ENCODE assay signal across 14 mouse cellular contexts in genomic region chr13:20127553-20127952, GRCm38 (mm10). TPM values are rescaled to one million over a fixed set of nuclear protein-coding genes. Genes with fewer than 3 reads are reported as not detected.
DNase-seq lines count a peak whose midpoint lies in the region; ATAC-seq and TF ChIP-seq lines count a peak whose summit lies in the region.
"Had no signal": no experiment of that assay in that cellular context is flagged by ENCODE, and none has a peak within 500 bp of the region (broad histone marks: within the 10 kb centered on the region; RNA-seq: fewer than 3 reads in every experiment).

No protein-coding gene starts in this region.

- no peak for TF ChIP-seq CTCF in liver, adult 2 months (IDR thresholded peaks at IDR 0.05; ENCODE audit: low read depth, low read length)
- no peak for TF ChIP-seq CTCF in MEL (IDR thresholded peaks at IDR 0.05 in 2 of 3, conservative IDR thresholded peaks at IDR 0.05 in 1 of 3; ENCODE audit: control insufficient read depth in 1 of 3, insufficient read depth in 1 of 3, low read depth in 2 of 3, low read length in 3 of 3, poor library complexity in 1 of 3, severe bottlenecking in 1 of 3)
- no peak for TF ChIP-seq CTCF in liver, postnatal 0 days (IDR thresholded peaks at IDR 0.05; ENCODE audit: low read depth)
- no peak for TF ChIP-seq CTCF in stomach, postnatal 0 days (IDR thresholded peaks at IDR 0.05; ENCODE audit: low read depth)

- H3K27me3 ChIP-seq in heart, embryonic 11.5 days (ENCODE audit: control insufficient read depth, insufficient read depth, low read length), result no peaks in the 10 kb centered on the region
- H3K27me3 ChIP-seq in liver, adult 2 months (ENCODE audit: control insufficient read depth, insufficient read depth, low read length), result no peaks in the 10 kb centered on the region
- H3K27me3 ChIP-seq in liver, embryonic 12.5 days (replicated peaks), result no peaks in the 10 kb centered on the region
- no peaks in the 10 kb centered on the region for H3K27me3 ChIP-seq in MEL (ENCODE audit: control insufficient read depth in 1 of 2, insufficient read depth in 2 of 2, low read length in 2 of 2)
- H3K27me3 ChIP-seq in liver, postnatal 0 days (ENCODE audit: insufficient read depth, low read length), result no peaks in the 10 kb centered on the region
- no peaks in the 10 kb centered on the region for H3K27me3 ChIP-seq in stomach, postnatal 0 days (ENCODE audit: control insufficient read depth, insufficient read depth, low read length)
- H3K27me3 ChIP-seq: limb, embryonic 13.5 days; midbrain, embryonic 12.5 days; Patski had no signal

- DNase-seq in heart, adult 9 months (ENCODE audit: low spot score in 2 of 2), result peak; percentile 43 to 67
- DNase-seq in liver, adult 2 months (ENCODE audit: extremely low read depth, low read depth, low spot score), result peak; percentile 30
- peak; percentile 67 for DNase-seq in MEL (ENCODE audit: low read depth, low spot score)
- no peak for DNase-seq in liver, postnatal 0 days
- DNase-seq in stomach, postnatal 0 days (ENCODE audit: low spot score), result no peak
- DNase-seq in layer of hippocampus, postnatal 25 days (ENCODE audit: extremely low spot score in 1 of 2, low spot score in 1 of 2), result no peak
- DNase-seq: adrenal gland, adult 2 months; layer of hippocampus, postnatal 36 days had no signal

- no peak for TF ChIP-seq EP300 in MEL (IDR thresholded peaks at IDR 0.05; ENCODE audit: low read depth in 1 of 2, low read length in 2 of 2)
- no peak for TF ChIP-seq EP300 in liver, postnatal 0 days (IDR thresholded peaks at IDR 0.05; ENCODE audit: low read depth)
- TF ChIP-seq EP300 in stomach, postnatal 0 days (optimal IDR thresholded peaks at IDR 0.05), result no peak

- ATAC-seq in heart, embryonic 11.5 days (replicated peaks; ENCODE audit: insufficient number of reproducible peaks, low FRiP score, low TSS enrichment), result no peak
- no peak for ATAC-seq in liver, embryonic 12.5 days
- no peak for ATAC-seq in liver, postnatal 0 days
- no peak for ATAC-seq in stomach, postnatal 0 days (ENCODE audit: low FRiP score, low TSS enrichment)
- ATAC-seq: inflammation-experienced regulatory T-cells, adult 6 months; Patski had no signal

- H3K9me3 ChIP-seq in heart, embryonic 11.5 days (replicated peaks; ENCODE audit: control insufficient read depth, low read length), result no peaks in the 10 kb centered on the region
- no peaks in the 10 kb centered on the region for H3K9me3 ChIP-seq in liver, embryonic 12.5 days (replicated peaks)
- H3K9me3 ChIP-seq in MEL (replicated peaks; ENCODE audit: insufficient read depth, low read length), result no peaks in the 10 kb centered on the region
- no peaks in the 10 kb centered on the region for H3K9me3 ChIP-seq in liver, postnatal 0 days (ENCODE audit: low read length)
- no peaks in the 10 kb centered on the region for H3K9me3 ChIP-seq in stomach, postnatal 0 days (ENCODE audit: control insufficient read depth, low read length)
- H3K9me3 ChIP-seq: limb, embryonic 13.5 days; midbrain, embryonic 12.5 days had no signal

- H3K4me1 ChIP-seq in heart, embryonic 11.5 days (ENCODE audit: control insufficient read depth, insufficient read depth, low read length), result 0 out of 2 replicates have a peak, but pooled peaks cover under 1% of the 10 kb centered on the region
- peaks cover 9% of the 10 kb centered on the region for H3K4me1 ChIP-seq in liver, adult 2 months (ENCODE audit: control insufficient read depth, insufficient read depth, low read length)
- H3K4me1 ChIP-seq in liver, embryonic 12.5 days, result peaks cover 49% of the 10 kb centered on the region
- no peaks in the 10 kb centered on the region; a peak in 1 of 4 replicates for H3K4me1 ChIP-seq in MEL (ENCODE audit: control insufficient read depth in 1 of 2, insufficient read depth in 2 of 2, low read length in 2 of 2)
- peaks cover 39% of the 10 kb centered on the region for H3K4me1 ChIP-seq in liver, postnatal 0 days (ENCODE audit: insufficient read depth)
- H3K4me1 ChIP-seq in stomach, postnatal 0 days (replicated peaks; ENCODE audit: control insufficient read depth, insufficient read depth), result no peaks in the 10 kb centered on the region
- H3K4me1 ChIP-seq: midbrain, embryonic 12.5 days had no signal

- TF ChIP-seq POLR2A in liver, adult 2 months (IDR thresholded peaks at IDR 0.05; ENCODE audit: extremely low read depth, insufficient read depth, low read length), result no peak
- TF ChIP-seq POLR2A in MEL (IDR thresholded peaks at IDR 0.05; ENCODE audit: control insufficient read depth in 1 of 2, insufficient read depth in 1 of 2, low read depth in 1 of 2, low read length in 2 of 2, poor library complexity in 1 of 2), result no peak

- no peak overlapping the region for H3K27ac ChIP-seq in heart, embryonic 11.5 days (ENCODE audit: low read depth, low read length)
- no peak overlapping the region for H3K27ac ChIP-seq in liver, adult 2 months (replicated peaks; ENCODE audit: insufficient read depth, low read depth, low read length)
- H3K27ac ChIP-seq in liver, embryonic 12.5 days, result no peak overlapping the region
- no peak overlapping the region for H3K27ac ChIP-seq in MEL (ENCODE audit: control insufficient read depth, low read depth, low read length)
- peak overlapping the region; percentile 30 for H3K27ac ChIP-seq in liver, postnatal 0 days (ENCODE audit: low read depth)
- H3K27ac ChIP-seq in stomach, postnatal 0 days (replicated peaks), result no peak overlapping the region
- H3K27ac ChIP-seq: limb, embryonic 13.5 days; midbrain, embryonic 12.5 days had no signal

- H3K36me3 ChIP-seq in heart, embryonic 11.5 days (ENCODE audit: control insufficient read depth, insufficient read depth, low read length), result no peaks in the 10 kb centered on the region
- no peaks in the 10 kb centered on the region for H3K36me3 ChIP-seq in liver, adult 2 months (ENCODE audit: control insufficient read depth, insufficient read depth, low read length)
- H3K36me3 ChIP-seq in liver, embryonic 12.5 days, result no peaks in the 10 kb centered on the region
- H3K36me3 ChIP-seq in MEL (ENCODE audit: control insufficient read depth in 1 of 2, insufficient read depth in 2 of 2, low read length in 2 of 2), result peaks cover 0 to 2% of the 10 kb centered on the region in 2 experiments; a peak in 2 of 4 replicates
- no peaks in the 10 kb centered on the region for H3K36me3 ChIP-seq in liver, postnatal 0 days (replicated peaks; ENCODE audit: insufficient read depth, low read length)
- H3K36me3 ChIP-seq in stomach, postnatal 0 days (ENCODE audit: control insufficient read depth, insufficient read depth, low read length), result no peaks in the 10 kb centered on the region
- H3K36me3 ChIP-seq: limb, embryonic 13.5 days; midbrain, embryonic 12.5 days had no signal

- H3K9ac ChIP-seq in heart, embryonic 11.5 days (ENCODE audit: low read depth, low read length), result no peak overlapping the region
- no peak overlapping the region for H3K9ac ChIP-seq in liver, adult 2 months (ENCODE audit: low read depth, low read length)
- H3K9ac ChIP-seq in liver, embryonic 12.5 days, result no peak overlapping the region
- no peak overlapping the region for H3K9ac ChIP-seq in MEL (ENCODE audit: control insufficient read depth, low read depth, low read length, poor library complexity, severe bottlenecking)
- H3K9ac ChIP-seq in liver, postnatal 0 days (replicated peaks), result no peak overlapping the region
- H3K9ac ChIP-seq in stomach, postnatal 0 days (ENCODE audit: low read length), result no peak overlapping the region
- H3K9ac ChIP-seq: limb, embryonic 13.5 days; midbrain, embryonic 12.5 days had no signal

- H3K4me3 ChIP-seq in heart, embryonic 11.5 days (ENCODE audit: low read depth, low read length), result no peak overlapping the region
- no peak overlapping the region for H3K4me3 ChIP-seq in liver, adult 2 months (ENCODE audit: insufficient read depth, low read depth, low read length)
- H3K4me3 ChIP-seq in liver, embryonic 12.5 days, result no peak overlapping the region
- no peak overlapping the region for H3K4me3 ChIP-seq in MEL (ENCODE audit: control insufficient read depth in 1 of 2, insufficient read depth in 1 of 2, low read depth in 2 of 2, low read length in 2 of 2)
- no peak overlapping the region for H3K4me3 ChIP-seq in liver, postnatal 0 days (ENCODE audit: low read depth, low read length)
- no peak overlapping the region for H3K4me3 ChIP-seq in stomach, postnatal 0 days (ENCODE audit: low read depth, low read length)
- H3K4me3 ChIP-seq: limb, embryonic 13.5 days; midbrain, embryonic 12.5 days had no signal

- H3K4me2 ChIP-seq in heart, embryonic 11.5 days, result no peak overlapping the region
- H3K4me2 ChIP-seq in liver, embryonic 12.5 days, result no peak overlapping the region
- peak overlapping the region; percentile 18; the same call in 1 of the 2 replicates for H3K4me2 ChIP-seq in liver, postnatal 0 days (ENCODE audit: low read depth, low read length)
- H3K4me2 ChIP-seq in stomach, postnatal 0 days (replicated peaks; ENCODE audit: low read depth), result no peak overlapping the region
- H3K4me2 ChIP-seq: limb, embryonic 13.5 days; midbrain, embryonic 12.5 days had no signal

- no peak for TF ChIP-seq RAD21 in MEL (IDR thresholded peaks at IDR 0.05; ENCODE audit: low read depth, low read length)

- H3K79me2 ChIP-seq in liver, adult 2 months (ENCODE audit: control insufficient read depth, insufficient read depth, low read length), result no peaks in the 10 kb centered on the region
- no peaks in the 10 kb centered on the region for H3K79me2 ChIP-seq in MEL (ENCODE audit: control insufficient read depth, insufficient read depth, low read length, poor library complexity)

- WGBS in heart, embryonic 11.5 days (ENCODE audit: insufficient replicate concordance), result 76% methylated on average over 4 of the region's 4 CpGs
- 77% methylated on average over 4 of the region's 4 CpGs for WGBS in liver, adult 2 months
- WGBS in liver, embryonic 12.5 days (ENCODE audit: insufficient replicate concordance), result 24% methylated on average over 4 of the region's 4 CpGs
- 42% methylated on average over 4 of the region's 4 CpGs for WGBS in liver, postnatal 0 days (ENCODE audit: insufficient replicate concordance)
- 64% methylated on average over 4 of the region's 4 CpGs for WGBS in stomach, postnatal 0 days

TF ChIP-seq in MEL, 35 proteins besides CTCF, POLR2A, EP300 and RAD21 (continues in another document):
- no peak for TF ChIP-seq ZMIZ1 (IDR thresholded peaks at IDR 0.05; ENCODE audit: low read depth, low read length)
- TF ChIP-seq SMC3 (IDR thresholded peaks at IDR 0.05; ENCODE audit: low read depth, low read length), result no peak

RNA-seq across cellular contexts. Expression of gene Elmo1, which starts 37.2 kb away (rescaled TPM):
- polyA plus RNA-seq in heart, embryonic 11.5 days (2014; fragmentation: Nextera tagmentation; extraction: Ambion mirVana), result 9.4 and 10.7 TPM in 2 replicates
- total RNA-seq in liver, adult 2 months (2014; rRNA removed), result 4.3 and 6.7 TPM in 2 replicates
- 1.1 and 1.2 TPM in 2 replicates for polyA plus RNA-seq in liver, adult 2 months (2012; rRNA removed)
- polyA plus RNA-seq in liver, embryonic 12.5 days (2016; fragmentation: Nextera tagmentation; extraction: Ambion mirVana), result 6.2 and 6.7 TPM in 2 replicates
- total RNA-seq in MEL (2012; rRNA removed), result 5.2 and 6.1 TPM in 2 replicates
- 1 to 10 TPM in 1 of 2 experiments, not detected in 1; 7.6 TPM for polyA plus RNA-seq in MEL (2012; ENCODE audit: insufficient read depth in 1 of 2, insufficient read length in 2 of 2, low read depth in 1 of 2, low replicate concordance in 2 of 2, missing spikeins in 1 of 2)
- 2.7 and 3.1 TPM in 2 replicates for polyA plus RNA-seq in liver, postnatal 0 days (2015; fragmentation: Nextera tagmentation; extraction: Ambion mirVana)
- polyA plus RNA-seq in stomach, postnatal 0 days (2015; fragmentation: Nextera tagmentation; extraction: Ambion mirVana), result 4.9 and 5.0 TPM in 2 replicates
- 10 to 100 TPM; 28.1 to 30.9 TPM for total RNA-seq in layer of hippocampus, postnatal 25 days (2021)

Comparison
In these comparisons a context has a peak if more than half of its experiments do, and no peak if none do; other contexts are left out.
1. DNase-seq: peak in heart, adult 9 months (2 of 2), liver, adult 2 months (single experiment) and MEL (single experiment); none in liver, postnatal 0 days (single experiment), stomach, postnatal 0 days (single experiment) and layer of hippocampus, postnatal 25 days (0 of 2).